Mouse (Mus musculus): ENCODE measurements around the gene Rpl41. TPM values are rescaled to one million over a fixed set of nuclear protein-coding genes. Genes with fewer than 3 reads are reported as not detected.

The Rpl41 gene
- polyA plus RNA-seq (2014; fragmentation: Illumina TruSeq; extraction: RNeasy Lipid Tissue Mini Kit (QIAGEN cat#74804); ENCODE audit: low read depth, low replicate concordance), result 2,778 TPM

DNA sequence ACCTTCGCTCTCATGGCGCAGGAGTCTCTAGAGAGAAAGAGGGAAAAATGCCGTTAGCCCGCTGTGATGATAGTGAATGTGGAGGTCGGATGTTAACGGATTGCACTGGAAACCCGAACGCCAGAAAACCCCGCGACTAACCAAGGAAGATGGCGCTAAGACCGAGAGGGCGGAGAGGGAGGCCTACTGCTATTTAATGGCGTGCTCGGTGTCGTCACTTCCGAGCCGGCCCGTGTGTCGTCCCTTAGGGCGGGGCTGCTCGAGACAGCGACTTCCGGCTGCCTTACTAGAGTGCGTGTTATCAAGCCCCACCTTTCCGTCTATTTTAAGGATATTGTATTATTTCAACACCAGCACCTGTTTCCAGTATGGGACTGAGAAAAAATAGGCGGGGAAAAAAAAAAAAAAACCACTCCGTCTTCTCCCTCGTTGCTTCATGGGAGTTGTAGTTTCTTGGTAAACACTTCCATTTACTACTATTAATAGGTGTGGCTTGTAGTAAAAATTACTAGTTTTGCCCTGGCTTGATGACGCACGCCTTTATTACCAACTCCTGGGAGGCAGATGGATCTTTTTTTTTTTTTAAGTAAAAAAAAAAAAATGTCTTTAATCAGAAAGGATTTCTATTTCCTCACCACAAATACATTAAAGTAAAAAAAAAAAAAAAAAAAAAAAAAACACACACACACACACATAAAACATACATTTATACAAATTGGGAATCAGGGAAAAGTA is at the start of gene Rpl41:
Rpl41 (minus strand) TSS at position 359 of the 735 bp plus-strand sequence.

DNA sequence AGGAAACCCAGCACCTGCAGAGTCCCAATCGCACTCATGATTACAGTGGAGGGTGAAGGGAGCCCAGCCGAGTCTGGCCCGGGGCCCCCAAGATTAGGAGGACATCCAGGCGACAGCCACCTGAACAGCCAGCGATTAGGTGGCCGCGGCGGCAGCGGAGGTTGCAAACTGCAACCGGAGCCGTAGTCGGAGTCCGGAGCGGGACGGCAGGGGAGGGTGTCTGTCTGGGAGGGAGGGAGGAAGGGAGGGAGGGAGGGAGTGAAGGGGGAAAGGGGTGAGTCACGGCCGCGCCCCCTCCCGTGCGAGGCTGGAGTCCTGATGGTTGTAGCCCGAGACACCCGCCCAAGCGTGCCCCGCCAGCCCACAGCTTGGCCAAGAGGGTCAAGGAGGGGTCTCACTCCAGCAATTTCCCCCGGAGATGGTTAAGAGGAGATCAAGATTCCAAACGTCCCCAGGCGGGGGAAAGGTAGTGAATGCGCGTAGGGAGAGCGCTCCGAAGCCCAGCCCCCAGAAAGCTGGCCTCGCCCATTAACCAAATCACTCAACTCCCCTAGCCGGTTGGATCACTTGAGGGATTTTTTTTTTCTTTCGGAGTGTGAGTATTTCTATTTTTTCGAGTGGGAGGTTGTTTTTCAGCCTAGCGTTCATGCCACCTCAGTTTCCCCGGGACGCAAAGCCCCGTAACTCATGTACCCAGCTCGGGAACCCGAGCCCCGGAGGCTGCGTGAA is 40.5 kb upstream of the Rpl41 start, which contains the start of gene Erbb3:
Erbb3 (minus strand) TSS at position 189 of the 729 bp plus-strand sequence.

DNA sequence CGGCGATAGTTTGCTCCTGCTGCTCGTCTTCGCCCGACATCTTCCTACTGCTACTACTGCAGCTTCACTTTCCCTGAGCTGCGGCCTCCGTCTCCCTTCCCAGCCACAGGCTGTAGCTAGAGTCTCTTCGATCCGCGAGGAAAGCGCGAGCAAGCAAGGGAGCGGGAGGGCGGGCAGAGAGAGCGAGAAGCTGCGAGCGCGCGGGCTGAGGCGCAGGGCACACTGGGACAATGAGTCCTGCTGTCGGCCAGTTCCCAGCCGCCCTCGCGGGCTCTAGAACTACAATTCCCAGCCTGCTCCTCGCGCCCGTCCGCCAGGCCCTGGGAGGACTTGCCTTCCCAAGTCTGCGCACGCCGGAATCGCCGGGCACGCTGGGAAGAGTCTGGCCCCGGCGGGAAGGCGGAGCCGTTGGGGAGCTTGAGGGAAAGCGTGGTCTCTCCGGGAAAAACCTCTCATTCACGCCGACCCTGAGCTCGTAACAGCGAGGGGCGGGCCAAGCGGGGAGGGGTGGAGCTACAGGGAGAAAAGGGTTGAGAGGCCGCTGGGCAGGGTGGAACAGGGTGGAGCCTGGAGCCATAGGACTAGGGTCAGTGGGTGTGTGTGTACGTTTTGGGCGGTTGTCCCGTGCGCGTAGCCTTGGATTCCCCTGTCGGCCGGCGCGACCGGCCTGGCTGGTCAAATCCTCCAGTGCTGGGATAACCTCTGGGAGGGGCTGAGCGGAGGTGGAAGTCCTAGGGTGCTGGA is 16.9 kb upstream of the Rpl41 start, which contains the start of gene Pa2g4:
Pa2g4 (minus strand) TSS at position 200 of the 744 bp plus-strand sequence.

DNA sequence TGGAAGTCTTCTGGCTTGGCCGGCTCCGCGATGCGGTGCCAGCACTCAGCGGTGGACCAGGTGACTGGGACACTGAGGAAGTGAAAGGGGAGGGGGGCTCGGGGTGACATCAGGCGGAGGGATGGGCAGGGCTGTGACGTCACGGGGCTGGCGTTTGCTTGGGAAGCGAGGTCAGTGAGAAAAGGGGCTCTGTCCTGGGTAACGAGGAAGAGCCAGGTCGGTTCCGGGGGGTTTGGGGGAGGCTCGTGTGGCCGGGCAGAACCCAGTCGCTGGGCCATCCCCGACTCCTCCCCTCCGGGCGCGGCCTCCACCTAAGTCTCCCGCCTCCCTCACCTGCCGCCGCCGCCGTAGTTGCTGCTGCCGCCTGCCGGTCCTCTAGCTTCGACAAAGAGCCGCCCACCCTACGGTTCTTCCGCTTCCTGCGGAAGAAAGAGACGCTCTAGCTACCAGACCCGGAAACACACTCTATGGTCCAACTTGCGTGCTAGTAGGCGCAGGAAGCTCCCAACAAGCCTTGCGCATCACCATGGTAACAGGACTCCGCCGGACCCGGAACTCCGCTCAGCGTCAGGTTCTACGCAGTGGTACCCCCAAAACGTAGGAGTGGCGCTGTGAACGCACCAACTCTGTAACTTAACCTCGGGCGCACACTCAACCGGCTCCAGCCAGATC is 1.6 kb downstream of the Rpl41 start, which contains the start of gene Zc3h10:
Zc3h10 (minus strand) TSS at position 414 of the 672 bp plus-strand sequence.

DNA sequence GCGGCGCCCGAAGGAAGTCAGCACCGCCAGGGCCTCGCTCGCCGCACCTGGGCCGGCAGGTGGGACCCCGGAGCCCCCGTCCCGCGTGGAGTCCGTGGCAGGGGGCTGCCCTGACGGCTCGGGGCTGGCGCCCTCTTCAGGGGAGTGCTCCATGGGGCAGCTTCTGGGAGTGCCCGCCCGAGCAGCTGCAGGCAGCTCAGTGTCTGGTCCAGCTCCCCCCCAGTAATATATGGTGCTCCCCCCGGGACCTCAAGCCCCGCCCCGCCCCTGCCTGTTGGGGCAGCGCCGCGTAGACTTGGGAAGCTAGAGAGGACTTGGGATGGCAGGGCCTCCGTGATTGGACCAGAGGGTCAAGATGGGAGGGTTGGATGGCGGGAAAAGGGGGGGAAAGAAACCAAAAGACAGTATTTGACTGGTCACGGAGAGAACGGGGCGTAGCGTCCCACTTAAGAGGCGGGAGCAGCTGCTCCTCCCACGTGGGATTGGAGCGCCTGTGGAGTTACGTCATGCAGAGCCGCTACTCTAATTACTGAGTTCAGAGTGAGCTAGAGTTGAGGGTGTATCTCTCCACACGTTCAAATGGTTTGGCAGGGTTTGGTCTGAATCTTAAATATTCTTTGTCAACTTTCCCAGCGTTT is 23.3 kb downstream of the Rpl41 start, which contains the start of gene Esyt1:
Esyt1 (minus strand) TSS at position 201 of the 638 bp plus-strand sequence.

DNA sequence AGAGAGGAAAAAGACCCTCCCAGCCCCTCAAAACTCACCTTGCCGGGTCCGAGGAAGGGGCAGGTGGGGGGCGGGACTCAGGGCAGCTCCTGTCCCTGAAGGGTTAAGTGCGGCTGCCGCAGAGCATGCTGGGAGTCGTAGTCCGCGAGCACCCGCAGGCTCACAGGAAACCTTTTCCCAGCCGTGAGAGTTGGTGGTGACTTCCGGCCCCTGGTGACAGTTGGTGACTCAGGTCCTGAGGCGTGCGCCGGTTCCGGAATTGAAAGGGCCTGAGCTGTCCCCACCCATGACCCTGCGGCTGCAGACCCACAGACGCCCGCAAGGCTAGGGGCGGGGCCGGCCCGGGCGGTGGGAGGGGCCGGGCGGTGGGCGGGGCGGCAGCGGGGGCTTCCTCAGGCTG is 50.5 kb downstream of the Rpl41 start, which contains the start of gene Myl6b:
Myl6b (minus strand) TSS at position 96 of the 400 bp plus-strand sequence.

Other genes with a start within 250 kb of the Rpl41 start
- 18.7 TPM for gene Pan2, start 246.0 kb downstream of the Rpl41 start, polyA plus RNA-seq (2014; fragmentation: Illumina TruSeq; extraction: RNeasy Lipid Tissue Mini Kit (QIAGEN cat#74804); ENCODE audit: low read depth, low replicate concordance)
- gene Cnpy2, start 226.8 kb downstream of the Rpl41 start, polyA plus RNA-seq (2014; fragmentation: Illumina TruSeq; extraction: RNeasy Lipid Tissue Mini Kit (QIAGEN cat#74804); ENCODE audit: low read depth, low replicate concordance), result 146 TPM
- 162 TPM for gene Cs, start 211.6 kb downstream of the Rpl41 start, polyA plus RNA-seq (2014; fragmentation: Illumina TruSeq; extraction: RNeasy Lipid Tissue Mini Kit (QIAGEN cat#74804); ENCODE audit: low read depth, low replicate concordance)
- gene Coq10a, start 180.3 kb downstream of the Rpl41 start, polyA plus RNA-seq (2014; fragmentation: Illumina TruSeq; extraction: RNeasy Lipid Tissue Mini Kit (QIAGEN cat#74804); ENCODE audit: low read depth, low replicate concordance), result 39.7 TPM
- gene Ankrd52, start 172.2 kb downstream of the Rpl41 start, polyA plus RNA-seq (2014; fragmentation: Illumina TruSeq; extraction: RNeasy Lipid Tissue Mini Kit (QIAGEN cat#74804); ENCODE audit: low read depth, low replicate concordance), result 26.0 TPM
- gene Slc39a5, start 148.1 kb downstream of the Rpl41 start, polyA plus RNA-seq (2014; fragmentation: Illumina TruSeq; extraction: RNeasy Lipid Tissue Mini Kit (QIAGEN cat#74804); ENCODE audit: low read depth, low replicate concordance), result 0.30 TPM
- 47.3 TPM for gene Nabp2, start 137.8 kb downstream of the Rpl41 start, polyA plus RNA-seq (2014; fragmentation: Illumina TruSeq; extraction: RNeasy Lipid Tissue Mini Kit (QIAGEN cat#74804); ENCODE audit: low read depth, low replicate concordance)
- gene Rnf41, start 137.6 kb downstream of the Rpl41 start, polyA plus RNA-seq (2014; fragmentation: Illumina TruSeq; extraction: RNeasy Lipid Tissue Mini Kit (QIAGEN cat#74804); ENCODE audit: low read depth, low replicate concordance), result 33.2 TPM
- 105 TPM for gene Smarcc2, start 90.1 kb downstream of the Rpl41 start, polyA plus RNA-seq (2014; fragmentation: Illumina TruSeq; extraction: RNeasy Lipid Tissue Mini Kit (QIAGEN cat#74804); ENCODE audit: low read depth, low replicate concordance)
- 1,629 TPM for gene Myl6, start 55.2 kb downstream of the Rpl41 start, polyA plus RNA-seq (2014; fragmentation: Illumina TruSeq; extraction: RNeasy Lipid Tissue Mini Kit (QIAGEN cat#74804); ENCODE audit: low read depth, low replicate concordance)
- gene Myl6b, start 50.6 kb downstream of the Rpl41 start, polyA plus RNA-seq (2014; fragmentation: Illumina TruSeq; extraction: RNeasy Lipid Tissue Mini Kit (QIAGEN cat#74804); ENCODE audit: low read depth, low replicate concordance), result 5.5 TPM
- gene Esyt1, start 23.4 kb downstream of the Rpl41 start, polyA plus RNA-seq (2014; fragmentation: Illumina TruSeq; extraction: RNeasy Lipid Tissue Mini Kit (QIAGEN cat#74804); ENCODE audit: low read depth, low replicate concordance), result 98.5 TPM
- gene Zc3h10, start 1.5 kb downstream of the Rpl41 start, polyA plus RNA-seq (2014; fragmentation: Illumina TruSeq; extraction: RNeasy Lipid Tissue Mini Kit (QIAGEN cat#74804); ENCODE audit: low read depth, low replicate concordance), result 9.8 TPM
- gene Pa2g4, start 16.7 kb upstream of the Rpl41 start, polyA plus RNA-seq (2014; fragmentation: Illumina TruSeq; extraction: RNeasy Lipid Tissue Mini Kit (QIAGEN cat#74804); ENCODE audit: low read depth, low replicate concordance), result 63.0 TPM
- gene Erbb3, start 40.3 kb upstream of the Rpl41 start, polyA plus RNA-seq (2014; fragmentation: Illumina TruSeq; extraction: RNeasy Lipid Tissue Mini Kit (QIAGEN cat#74804); ENCODE audit: low read depth, low replicate concordance), result 32.3 TPM
- 1,498 TPM for gene Rps26, start 77.4 kb upstream of the Rpl41 start, polyA plus RNA-seq (2014; fragmentation: Illumina TruSeq; extraction: RNeasy Lipid Tissue Mini Kit (QIAGEN cat#74804); ENCODE audit: low read depth, low replicate concordance)
- gene Ikzf4, start 96.7 kb upstream of the Rpl41 start, polyA plus RNA-seq (2014; fragmentation: Illumina TruSeq; extraction: RNeasy Lipid Tissue Mini Kit (QIAGEN cat#74804); ENCODE audit: low read depth, low replicate concordance), result 3.3 TPM
- 154 TPM for gene Suox, start 124.8 kb upstream of the Rpl41 start, polyA plus RNA-seq (2014; fragmentation: Illumina TruSeq; extraction: RNeasy Lipid Tissue Mini Kit (QIAGEN cat#74804); ENCODE audit: low read depth, low replicate concordance)
- gene Rab5b, start 147.0 kb upstream of the Rpl41 start, polyA plus RNA-seq (2014; fragmentation: Illumina TruSeq; extraction: RNeasy Lipid Tissue Mini Kit (QIAGEN cat#74804); ENCODE audit: low read depth, low replicate concordance), result 111 TPM
- 15.2 TPM for gene Pmel, start 154.9 kb upstream of the Rpl41 start, polyA plus RNA-seq (2014; fragmentation: Illumina TruSeq; extraction: RNeasy Lipid Tissue Mini Kit (QIAGEN cat#74804); ENCODE audit: low read depth, low replicate concordance)
- 20.1 TPM for gene Cdk2, start 155.7 kb upstream of the Rpl41 start, polyA plus RNA-seq (2014; fragmentation: Illumina TruSeq; extraction: RNeasy Lipid Tissue Mini Kit (QIAGEN cat#74804); ENCODE audit: low read depth, low replicate concordance)
- 16.4 TPM for gene Dgka, start 195.6 kb upstream of the Rpl41 start, polyA plus RNA-seq (2014; fragmentation: Illumina TruSeq; extraction: RNeasy Lipid Tissue Mini Kit (QIAGEN cat#74804); ENCODE audit: low read depth, low replicate concordance)
- gene Pym1, start 198.6 kb upstream of the Rpl41 start, polyA plus RNA-seq (2014; fragmentation: Illumina TruSeq; extraction: RNeasy Lipid Tissue Mini Kit (QIAGEN cat#74804); ENCODE audit: low read depth, low replicate concordance), result 28.8 TPM
- 17.1 TPM for gene Mmp19, start 241.6 kb upstream of the Rpl41 start, polyA plus RNA-seq (2014; fragmentation: Illumina TruSeq; extraction: RNeasy Lipid Tissue Mini Kit (QIAGEN cat#74804); ENCODE audit: low read depth, low replicate concordance)

Measured in adipose tissue, adult 10 weeks (tissue).